Mouse (Mus musculus): Measurements from ENCODE around the gene Satb2.

DNA sequence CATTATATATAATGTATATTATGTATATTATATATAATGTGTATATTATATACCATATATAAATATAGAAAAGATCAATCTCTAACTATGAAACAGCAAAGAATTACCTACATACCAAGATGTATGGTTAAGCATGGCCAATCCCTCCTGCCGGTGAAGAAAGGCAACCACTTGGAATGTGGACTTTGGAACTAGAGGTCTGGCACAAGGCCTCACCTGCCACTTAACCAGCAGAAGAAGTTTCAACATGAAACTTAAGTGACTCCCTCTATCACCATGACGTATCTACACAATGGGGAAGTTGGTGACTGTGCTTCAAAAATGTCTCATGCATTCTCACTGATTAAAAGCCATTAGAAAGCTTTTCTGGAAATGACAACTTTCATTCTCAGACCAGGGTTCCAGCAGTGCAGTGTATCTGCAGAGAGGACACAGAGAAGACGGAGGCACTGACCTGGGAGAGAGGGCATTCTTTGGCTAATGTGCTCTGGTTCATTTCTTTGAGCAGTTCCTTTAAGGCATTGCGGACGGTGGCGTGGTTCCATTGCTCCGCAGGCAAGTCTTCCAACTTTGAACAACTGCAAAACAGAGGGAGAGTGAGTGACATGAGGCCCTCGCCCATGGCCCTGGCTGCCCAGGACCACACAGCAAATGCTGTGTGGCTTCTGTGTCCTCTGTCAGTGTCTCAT is 80.8 kb downstream of the Satb2 start:
- TF ChIP-seq CTCF (conservative IDR thresholded peaks at IDR 0.05 in 1 of 2, IDR thresholded peaks at IDR 0.05 in 1 of 2; ENCODE audit: low read depth in 2 of 2, low read length in 2 of 2) (no peak), ETS1 (conservative IDR thresholded peaks at IDR 0.05; ENCODE audit: low read depth, low read length) (no peak), TCF12 (IDR thresholded peaks at IDR 0.05; ENCODE audit: low read depth, low read length) (no peak), JUND (conservative IDR thresholded peaks at IDR 0.05; ENCODE audit: low read depth, low read length) (no peak), POLR2A (IDR thresholded peaks at IDR 0.05; ENCODE audit: low read depth, low read length) (no peak), E2F4 (IDR thresholded peaks at IDR 0.05; ENCODE audit: insufficient replicate concordance, low read depth, low read length) (no peak), PAX5 (IDR thresholded peaks at IDR 0.05; ENCODE audit: low read length) (no peak), ZC3H11A (IDR thresholded peaks at IDR 0.05; ENCODE audit: low read depth, low read length) (no peak)

All from CH12.LX (cell line).